Mouse (Mus musculus): ENCODE results near the gene Ift20. TPM values are rescaled to one million over a fixed set of nuclear protein-coding genes. Genes with fewer than 3 reads are reported as not detected.
"Not testable (repeated sequence)": the region's sequence is repeated elsewhere in the genome, so short reads cannot be mapped to it uniquely, and the experiment has no call there.

The Ift20 gene
- polyA plus RNA-seq, 1 experiment from 2014 or later, result 118 TPM

DNA sequence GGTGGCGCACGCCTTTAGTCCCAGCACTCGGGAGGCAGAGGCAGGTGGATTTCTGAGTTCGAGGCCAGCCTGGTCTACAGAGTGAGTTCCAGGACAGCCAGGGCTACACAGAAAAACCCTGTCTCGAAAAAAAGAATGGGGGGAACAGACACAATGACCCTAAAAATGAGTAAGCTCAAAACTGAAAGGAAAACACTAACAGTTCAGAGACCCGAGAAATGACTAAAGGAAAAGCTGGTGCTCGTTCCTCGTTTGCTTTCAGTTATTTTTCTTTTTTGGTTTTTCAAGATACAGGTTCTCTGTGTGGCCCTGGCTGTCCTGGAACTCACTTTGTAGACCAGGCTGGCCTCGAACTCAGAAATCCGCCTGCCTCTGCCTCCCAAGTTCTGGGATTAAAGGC is 4.6 kb upstream of the Ift20 start:
- not testable (repeated sequence) for DNase-seq (ENCODE audit: low spot score); H3K27me3 ChIP-seq (replicated peaks; ENCODE audit: control insufficient read depth, insufficient read depth, low read length); H3K4me2 ChIP-seq (ENCODE audit: low read length); H3K27ac ChIP-seq (ENCODE audit: low read depth, low read length); H3K9ac ChIP-seq (ENCODE audit: low read length); ATAC-seq; H3K4me3 ChIP-seq (ENCODE audit: low read depth, low read length); H3K4me1 ChIP-seq (ENCODE audit: control insufficient read depth, insufficient read depth, low read length); H3K9me3 ChIP-seq (replicated peaks; ENCODE audit: control insufficient read depth, low read length)
- WGBS, result 95% methylated on average over 10 of the region's 10 CpGs
- peaks cover 37% of the 10 kb centered on the region for H3K36me3 ChIP-seq (ENCODE audit: control insufficient read depth, insufficient read depth, low read length)

DNA sequence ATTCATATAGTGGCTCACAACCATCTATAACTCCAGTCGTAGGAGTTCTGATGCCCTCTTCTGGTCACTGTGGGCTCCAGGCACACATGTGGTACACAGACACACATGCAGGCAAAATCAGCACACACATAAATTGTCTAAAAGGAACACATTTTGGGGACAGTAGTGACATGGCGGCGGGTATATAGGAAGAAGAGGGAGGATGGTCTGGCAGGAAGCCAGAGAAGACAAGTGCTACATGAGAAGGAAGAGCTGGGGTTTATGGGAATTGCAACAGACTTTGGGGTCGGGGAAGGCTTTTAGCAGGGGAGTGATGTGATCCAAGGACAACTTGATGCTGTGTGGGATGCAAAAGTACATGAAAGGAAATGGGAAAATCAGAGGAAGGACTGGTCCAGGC is 1.6 kb upstream of the Ift20 start:
- ATAC-seq, result no peak
- Histone ChIP-seq H3K27ac (ENCODE audit: low read depth, low read length) (no peak overlapping the region), H3K27me3 (replicated peaks; ENCODE audit: control insufficient read depth, insufficient read depth, low read length) (no peaks in the 10 kb centered on the region), H3K4me2 (ENCODE audit: low read length) (peak overlapping the region; percentile 62), H3K36me3 (ENCODE audit: control insufficient read depth, insufficient read depth, low read length) (peaks cover 18% of the 10 kb centered on the region), H3K9me3 (replicated peaks; ENCODE audit: control insufficient read depth, low read length) (no peaks in the 10 kb centered on the region), H3K4me3 (ENCODE audit: low read depth, low read length) (no peak overlapping the region), H3K9ac (ENCODE audit: low read length) (no peak overlapping the region), H3K4me1 (ENCODE audit: control insufficient read depth, insufficient read depth, low read length) (peaks cover 12% of the 10 kb centered on the region)
- 91% methylated on average over 4 of the region's 4 CpGs for WGBS
- DNase-seq (ENCODE audit: low spot score), result no peak

- DNase-seq (ENCODE audit: low spot score) (peak; percentile 55), ATAC-seq (peak; percentile 10)
- Histone ChIP-seq H3K27me3 (replicated peaks; ENCODE audit: control insufficient read depth, insufficient read depth, low read length) (no peaks in the 10 kb centered on the region), H3K4me1 (ENCODE audit: control insufficient read depth, insufficient read depth, low read length) (peaks cover 12% of the 10 kb centered on the region), H3K27ac (ENCODE audit: low read depth, low read length) (peak overlapping the region; percentile 89), H3K9me3 (replicated peaks; ENCODE audit: control insufficient read depth, low read length) (no peaks in the 10 kb centered on the region), H3K4me2 (ENCODE audit: low read length) (peak overlapping the region; percentile 62), H3K4me3 (ENCODE audit: low read depth, low read length) (peak overlapping the region; percentile 76), H3K36me3 (ENCODE audit: control insufficient read depth, insufficient read depth, low read length) (peaks cover 22% of the 10 kb centered on the region), H3K9ac (ENCODE audit: low read length) (peak overlapping the region; percentile 79)
- WGBS, result under 1% methylated on average over 23 of the region's 23 CpGs
These were observed 633 bp upstream of the Ift20 start for GRCm38 (mm10) chr11:78535376-78536079.

GRCm38 (mm10) chr11:78536690-78537084 is 526 bp downstream of the Ift20 start:
- ATAC-seq, result no peak
- Histone ChIP-seq H3K4me2 (ENCODE audit: low read length) (peak overlapping the region; percentile 90), H3K9ac (ENCODE audit: low read length) (peak overlapping the region; percentile 85), H3K36me3 (ENCODE audit: control insufficient read depth, insufficient read depth, low read length) (peaks cover 31% of the 10 kb centered on the region), H3K4me3 (ENCODE audit: low read depth, low read length) (peak overlapping the region; percentile 76), H3K27me3 (replicated peaks; ENCODE audit: control insufficient read depth, insufficient read depth, low read length) (no peaks in the 10 kb centered on the region), H3K9me3 (replicated peaks; ENCODE audit: control insufficient read depth, low read length) (no peaks in the 10 kb centered on the region), H3K4me1 (ENCODE audit: control insufficient read depth, insufficient read depth, low read length) (peaks cover 12% of the 10 kb centered on the region), H3K27ac (ENCODE audit: low read depth, low read length) (peak overlapping the region; percentile 79)
- WGBS, result 4% methylated on average over 14 of the region's 14 CpGs
- no peak for DNase-seq (ENCODE audit: low spot score)

DNA sequence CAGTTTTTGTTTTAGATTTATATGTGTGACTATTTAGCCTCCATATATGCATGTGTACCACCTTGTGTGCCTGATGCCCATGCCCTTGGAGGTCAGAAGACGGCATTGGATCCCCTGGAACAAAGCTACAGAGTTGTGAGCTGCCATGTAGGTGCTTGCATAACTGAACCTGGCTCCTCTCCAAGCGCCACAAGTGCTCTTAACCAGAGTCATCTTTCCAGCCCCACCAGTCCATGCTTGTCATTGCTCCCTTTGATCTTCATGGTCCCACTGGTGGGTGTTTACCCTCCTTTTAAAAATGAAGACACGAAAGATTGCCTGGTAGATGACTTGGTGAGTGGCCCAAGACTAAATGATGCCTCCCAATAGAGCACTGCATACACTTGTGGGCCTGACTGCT is 4.2 kb downstream of the Ift20 start:
- Histone ChIP-seq H3K27me3 (replicated peaks; ENCODE audit: control insufficient read depth, insufficient read depth, low read length) (no peaks in the 10 kb centered on the region), H3K36me3 (ENCODE audit: control insufficient read depth, insufficient read depth, low read length) (peaks cover 53% of the 10 kb centered on the region), H3K4me2 (ENCODE audit: low read length) (no peak overlapping the region), H3K27ac (ENCODE audit: low read depth, low read length) (no peak overlapping the region), H3K4me1 (ENCODE audit: control insufficient read depth, insufficient read depth, low read length) (peaks cover 5% of the 10 kb centered on the region), H3K9ac (ENCODE audit: low read length) (no peak overlapping the region), H3K9me3 (replicated peaks; ENCODE audit: control insufficient read depth, low read length) (no peaks in the 10 kb centered on the region), H3K4me3 (ENCODE audit: low read depth, low read length) (no peak overlapping the region)
- WGBS, result 93% methylated on average over 3 of the region's 3 CpGs
- ATAC-seq, result no peak
- DNase-seq (ENCODE audit: low spot score), result no peak

DNA sequence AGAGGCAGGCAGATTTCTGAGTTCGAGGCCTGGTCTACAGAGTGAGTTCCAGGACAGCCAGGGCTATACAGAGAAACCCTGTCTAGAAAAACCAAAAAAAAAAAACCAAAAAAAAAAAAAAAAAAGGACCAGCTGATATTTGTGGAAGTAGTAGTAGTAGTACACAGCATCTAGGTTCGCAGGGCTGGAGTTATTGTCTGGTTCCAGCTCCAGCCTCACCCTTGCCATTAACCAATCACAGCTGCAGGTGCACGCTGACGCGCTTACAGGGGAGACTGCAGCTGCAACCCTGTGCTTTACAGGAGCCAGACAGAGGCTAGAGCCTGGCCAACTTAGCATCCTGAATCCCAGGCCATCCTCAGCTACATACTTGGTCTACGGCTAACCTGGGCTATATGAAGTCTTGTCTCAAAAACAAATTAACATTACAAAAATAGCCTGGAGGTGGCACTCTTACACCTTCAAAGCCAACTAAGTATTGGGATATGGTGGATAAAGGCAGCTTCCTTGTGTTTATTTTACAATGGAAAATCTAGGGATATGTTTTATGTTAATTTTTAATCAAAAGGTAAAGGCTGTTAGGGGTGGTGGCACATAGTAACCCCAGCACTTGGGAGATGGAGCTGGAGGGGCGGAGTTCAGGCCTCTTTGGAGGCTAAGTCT is 8.4 kb downstream of the Ift20 start:
- Histone ChIP-seq H3K4me3 (ENCODE audit: low read depth, low read length) (no peak overlapping the region), H3K27ac (ENCODE audit: low read depth, low read length) (no peak overlapping the region), H3K9ac (ENCODE audit: low read length) (no peak overlapping the region), H3K4me2 (ENCODE audit: low read length) (no peak overlapping the region), H3K4me1 (ENCODE audit: control insufficient read depth, insufficient read depth, low read length) (peaks cover 8% of the 10 kb centered on the region; the same call in 1 of the 2 replicates), H3K27me3 (replicated peaks; ENCODE audit: control insufficient read depth, insufficient read depth, low read length) (no peaks in the 10 kb centered on the region), H3K9me3 (replicated peaks; ENCODE audit: control insufficient read depth, low read length) (no peaks in the 10 kb centered on the region), H3K36me3 (ENCODE audit: control insufficient read depth, insufficient read depth, low read length) (peaks cover 47% of the 10 kb centered on the region)
- 94% methylated on average over 7 of the region's 7 CpGs for whole genome bisulfite sequencing
- ATAC-seq (no peak), DNase-seq (ENCODE audit: low spot score) (no peak)

DNA sequence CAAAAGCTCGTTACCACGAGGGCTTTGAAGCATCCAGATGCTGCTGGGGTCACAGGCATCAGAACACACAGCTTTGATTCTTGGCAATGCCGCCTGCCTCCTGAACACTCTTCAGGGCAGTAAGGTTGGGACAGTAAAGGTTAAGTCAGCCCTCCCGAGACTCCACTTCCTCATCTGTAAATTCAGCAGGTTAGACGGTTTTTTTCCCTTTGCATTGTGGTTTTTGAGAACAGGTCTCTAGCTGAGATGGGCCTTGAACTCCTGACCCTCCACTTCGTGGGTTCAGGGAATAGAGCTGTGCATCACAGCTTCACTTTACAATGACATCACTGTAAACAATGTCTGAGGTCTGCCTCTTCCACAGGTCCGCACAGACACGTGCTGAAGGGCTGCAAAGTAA is 9.0 kb downstream of the Ift20 start:
- Histone ChIP-seq H3K4me1 (ENCODE audit: control insufficient read depth, insufficient read depth, low read length) (peaks cover 13% of the 10 kb centered on the region; the same call in 1 of the 2 replicates), H3K27me3 (replicated peaks; ENCODE audit: control insufficient read depth, insufficient read depth, low read length) (no peaks in the 10 kb centered on the region), H3K36me3 (ENCODE audit: control insufficient read depth, insufficient read depth, low read length) (peaks cover 41% of the 10 kb centered on the region), H3K9ac (ENCODE audit: low read length) (no peak overlapping the region), H3K4me3 (ENCODE audit: low read depth, low read length) (no peak overlapping the region), H3K9me3 (replicated peaks; ENCODE audit: control insufficient read depth, low read length) (no peaks in the 10 kb centered on the region), H3K27ac (ENCODE audit: low read depth, low read length) (no peak overlapping the region), H3K4me2 (ENCODE audit: low read length) (no peak overlapping the region)
- no peak for DNase-seq (ENCODE audit: low spot score)
- WGBS, result 69% methylated on average over 8 of the region's 8 CpGs
- ATAC-seq, result no peak

DNA sequence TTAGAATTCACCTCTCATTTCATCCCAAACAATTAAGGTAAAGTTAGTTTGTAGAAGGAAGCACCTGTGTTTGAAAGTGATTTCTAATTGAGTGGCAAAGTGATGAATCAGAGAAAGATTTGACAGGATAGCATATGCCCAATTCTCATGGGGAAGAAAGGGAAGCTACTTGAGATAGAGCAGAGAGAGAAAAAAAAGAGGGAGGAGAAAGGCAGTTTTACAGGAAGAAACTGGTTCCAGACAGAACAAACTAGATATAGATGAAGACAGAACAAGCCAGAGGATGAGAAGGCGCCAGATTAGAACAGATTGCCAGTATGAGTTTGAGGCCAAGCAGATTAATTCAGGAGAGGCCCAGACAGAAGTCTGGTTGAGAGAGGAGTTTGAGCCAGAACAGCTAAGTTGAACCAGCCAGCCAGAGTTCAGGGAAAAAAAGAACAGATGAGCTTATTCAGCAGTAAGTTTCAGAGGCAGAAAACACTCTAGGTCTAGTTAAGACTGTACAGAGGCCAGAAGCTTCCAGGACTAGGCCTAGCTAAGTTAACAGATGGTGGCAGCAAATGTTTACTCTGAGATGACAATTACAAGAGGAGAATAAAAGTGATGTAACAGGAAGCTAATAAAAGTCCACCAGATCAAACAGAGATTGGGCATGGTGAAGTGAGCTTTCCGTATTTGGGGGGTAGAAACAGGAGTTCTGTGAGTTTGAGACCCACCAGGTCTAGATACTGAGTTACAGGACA is 11.7 kb downstream of the Ift20 start:
- WGBS, result 90% methylated on average over 2 of the region's 2 CpGs
- Histone ChIP-seq H3K9ac (ENCODE audit: low read length) (no peak overlapping the region), H3K4me1 (ENCODE audit: control insufficient read depth, insufficient read depth, low read length) (peaks cover 16% of the 10 kb centered on the region), H3K9me3 (replicated peaks; ENCODE audit: control insufficient read depth, low read length) (no peaks in the 10 kb centered on the region), H3K36me3 (ENCODE audit: control insufficient read depth, insufficient read depth, low read length) (peaks cover 21% of the 10 kb centered on the region), H3K27ac (ENCODE audit: low read depth, low read length) (no peak overlapping the region), H3K4me2 (ENCODE audit: low read length) (no peak overlapping the region), H3K27me3 (replicated peaks; ENCODE audit: control insufficient read depth, insufficient read depth, low read length) (no peaks in the 10 kb centered on the region), H3K4me3 (ENCODE audit: low read depth, low read length) (no peak overlapping the region)
- DNase-seq (ENCODE audit: low spot score) (no peak), ATAC-seq (no peak)
